Mouse (Mus musculus) R1 (cell line): ENCODE measurements around the gene Gm10324.
"Not testable (repeated sequence)": the region's sequence is repeated elsewhere in the genome, so short reads cannot be mapped to it uniquely, and the experiment has no call there.

Experiments used
- DNase-seq: peaks from one replicate; pipeline ENCODE4 v3.0.0-alpha.2; 2018; ENCODE audit warnings: low read depth, low spot score

The Gm10324 gene

GRCm38 (mm10) chr13:66119247-66119646, at the start of gene Gm10324:
Gm10324 (plus strand) TSS chr13:66119547.
- DNase-seq, result not testable (repeated sequence)
